Mouse (Mus musculus) bone marrow, adult 2 months (tissue): ENCODE data around the gene Ggct. TPM values are rescaled to one million over a fixed set of nuclear protein-coding genes. Genes with fewer than 3 reads are reported as not detected.

ENCODE experiments used
- H3K27ac ChIP-seq: fragments of 200-500 bp; 2 replicates; pipeline ENCODE4 v1.5.1; 2012; ENCODE audit warnings: low read depth, mild to moderate bottlenecking, control low read depth, inconsistent platforms, low read length; ENCODE audit not compliant: control insufficient read depth, poor library complexity, insufficient read depth
- H3K4me1 ChIP-seq: fragments of 200-500 bp; 2 replicates; pipeline ENCODE4 v1.6.1; 2011; ENCODE audit warnings: low read length; ENCODE audit not compliant: control insufficient read depth, insufficient read depth
- H3K4me3 ChIP-seq: fragments of 200-500 bp; replicated peaks from 2 replicates; pipeline ENCODE3; 2011; ENCODE audit warnings: mild to moderate bottlenecking, low read depth, low read length, control low read depth; ENCODE audit not compliant: control insufficient read depth
- CTCF ChIP-seq: fragments of 200-500 bp; IDR thresholded peaks from 2 replicates; pipeline ENCODE4 v1.5.1; 2011; ENCODE audit warnings: low read length, control low read depth; ENCODE audit not compliant: control insufficient read depth, insufficient read depth
- POLR2A ChIP-seq: fragments of 200-500 bp; IDR thresholded peaks from 2 replicates; pipeline ENCODE4 v1.6.1; 2011; ENCODE audit warnings: low read depth, mild to moderate bottlenecking, control low read depth, low read length, borderline replicate concordance; ENCODE audit not compliant: control insufficient read depth
- WGBS: fragments of 180-500 bp; shearing (Covaris S2); methylation state at CpG from one replicate; pipeline ENCODE4 v1.1.7; 2018; 5-methylcytosine and 5-hydroxymethylcytosine counted together
- polyA plus RNA-seq: library from polyadenylated mRNA; stranded (reverse); fragments of >200 nt; gene quantifications from 2 replicates; pipeline ENCODE4 v1.2.4, GENCODE M21; 2011; ENCODE audit warnings: low replicate concordance; ENCODE audit not compliant: missing spikeins, insufficient read depth, insufficient read length

The Ggct gene
- polyA plus RNA-seq, 1 experiment: 13.2 TPM

DNA sequence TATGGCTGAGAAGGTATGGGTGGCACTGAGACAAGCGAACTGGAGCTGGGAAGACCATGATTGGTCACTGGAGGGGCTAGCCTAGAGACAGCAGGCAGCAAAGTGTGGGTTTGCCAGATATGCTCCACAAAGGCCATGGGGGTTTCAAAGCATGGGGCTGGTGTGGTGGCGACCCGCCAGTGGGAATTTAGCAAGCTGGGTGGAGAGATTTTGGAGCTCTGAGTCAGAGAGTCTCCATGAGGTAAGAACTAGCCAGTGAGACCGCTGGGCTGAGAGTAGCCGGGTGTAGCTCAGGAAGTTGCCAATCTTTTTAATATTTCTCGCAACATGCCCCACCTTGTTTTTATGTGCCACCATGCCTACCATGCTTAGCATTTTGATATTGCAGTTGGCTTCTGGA is 4.6 kb downstream of the Ggct start:
- peaks cover 3% of the 10 kb centered on the region; the same call in 1 of the 2 replicates for H3K4me1 ChIP-seq
- TF ChIP-seq POLR2A (no peak), CTCF (no peak)
- no peak overlapping the region for H3K4me3 ChIP-seq
- H3K27ac ChIP-seq: no peak overlapping the region
- 59% methylated on average over 6 of the region's 6 CpGs for WGBS

DNA sequence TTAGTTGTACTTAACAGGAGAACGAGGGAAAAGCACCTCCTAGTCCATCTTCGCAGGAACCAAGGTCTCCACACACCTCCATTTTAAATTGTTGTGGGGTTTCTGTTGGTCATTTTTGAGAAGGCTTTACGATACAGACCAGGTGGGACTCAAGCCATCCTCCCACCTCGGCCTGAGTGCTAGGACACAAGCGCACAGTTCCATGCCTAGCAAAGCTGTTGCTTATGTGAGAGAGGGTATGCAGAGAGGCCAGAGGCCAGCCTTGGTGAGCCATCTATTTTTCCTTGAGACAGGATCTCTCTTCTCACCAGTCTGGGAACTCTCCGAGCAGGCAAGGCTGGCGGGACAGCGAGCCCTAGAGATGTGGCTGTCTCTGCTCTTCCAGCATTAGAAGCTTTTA is 8.7 kb downstream of the Ggct start:
- H3K27ac ChIP-seq: no peak overlapping the region
- 84% methylated on average over 8 of the region's 8 CpGs for WGBS

DNA sequence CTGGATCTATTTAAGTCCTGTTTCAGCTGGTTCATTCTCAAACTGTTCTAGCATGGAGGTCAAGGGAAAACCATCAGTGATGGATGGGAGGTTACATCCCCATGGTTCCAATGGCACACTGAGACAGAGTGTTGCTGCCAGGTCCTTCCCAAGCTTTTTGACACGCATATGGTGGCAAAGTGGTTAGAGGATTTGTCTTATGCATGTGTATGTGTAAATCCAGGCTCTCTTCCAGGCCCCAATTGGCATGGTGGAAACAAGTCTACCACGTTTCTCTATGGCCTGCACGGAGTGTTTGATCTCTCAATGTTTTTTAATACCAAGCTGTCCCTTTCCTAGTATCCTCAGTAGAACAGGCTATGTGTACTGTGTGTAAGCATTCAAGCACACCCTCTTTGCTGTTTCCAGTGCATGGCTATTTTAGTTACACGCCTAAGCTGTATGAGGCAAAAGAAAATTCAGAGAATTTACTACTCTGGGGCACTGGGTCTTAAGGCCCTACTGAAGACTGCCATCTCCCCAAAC is 9.2 kb downstream of the Ggct start:
- 85% methylated on average over 4 of the region's 4 CpGs for WGBS
- H3K4me3 ChIP-seq: no peak overlapping the region
- H3K4me1 ChIP-seq: no peaks in the 10 kb centered on the region
- H3K27ac ChIP-seq: no peak overlapping the region
- no peak for TF ChIP-seq POLR2A
- no peak for TF ChIP-seq CTCF

More for the DNA sequence above, 8.7 kb downstream of the Ggct start:
- no peak overlapping the region for H3K4me3 ChIP-seq
- H3K4me1 ChIP-seq: no peaks in the 10 kb centered on the region
- TF ChIP-seq POLR2A (no peak), CTCF (no peak)

DNA sequence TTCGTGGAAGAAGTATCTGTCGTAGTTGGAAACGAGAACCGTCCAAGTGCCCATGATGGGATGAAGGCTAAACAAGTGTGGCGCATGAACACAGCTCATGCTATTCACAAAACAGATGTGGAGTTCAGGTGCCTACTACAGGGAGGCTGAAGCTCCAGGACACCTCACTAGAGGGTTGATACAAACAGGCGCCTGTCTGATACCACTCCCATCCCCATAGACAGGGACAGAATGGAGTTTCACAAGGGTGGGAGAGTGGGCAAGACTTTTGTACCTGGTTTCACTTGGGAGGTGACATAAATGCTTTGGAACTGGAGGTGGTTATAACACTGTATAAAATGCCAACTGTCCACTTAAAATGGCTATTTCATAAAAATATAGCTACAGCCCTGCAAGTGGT is 13.3 kb downstream of the Ggct start:
- WGBS: 91% methylated on average over 6 of the region's 6 CpGs
- Histone ChIP-seq H3K27ac (no peak overlapping the region), H3K4me1 (no peaks in the 10 kb centered on the region), H3K4me3 (no peak overlapping the region)
- TF ChIP-seq CTCF (no peak), POLR2A (no peak)

- Histone ChIP-seq H3K27ac (no peak overlapping the region), H3K4me3 (no peak overlapping the region), H3K4me1 (no peaks in the 10 kb centered on the region; the same call in 1 of the 2 replicates)
- TF ChIP-seq POLR2A: no peak
- no peak for TF ChIP-seq CTCF
- WGBS: 85% methylated on average over 1 of the region's 1 CpGs
These were observed 17.1 kb downstream of the Ggct start for GRCm38 (mm10) chr6:54975616-54976015.

DNA sequence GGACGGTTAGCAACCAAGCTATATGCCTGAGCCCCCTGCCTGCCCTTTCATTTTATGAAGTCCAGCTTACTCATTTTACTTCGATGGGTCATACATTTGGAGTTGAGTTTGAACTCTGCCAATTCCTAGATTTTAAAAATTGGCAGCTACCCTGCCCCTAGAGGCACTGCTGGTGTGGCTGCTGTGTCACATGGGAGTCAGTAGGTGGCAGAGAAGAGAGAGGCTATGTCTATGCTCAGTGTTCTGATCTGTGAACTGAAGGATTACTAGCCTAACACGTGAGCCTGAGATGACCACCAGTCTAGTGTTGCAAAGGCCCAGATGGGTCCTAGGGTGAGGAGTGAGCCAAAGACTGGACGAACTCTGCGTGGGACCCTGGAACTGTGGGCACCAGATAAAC is 18.2 kb downstream of the Ggct start:
- TF ChIP-seq CTCF (peak; percentile 52), POLR2A (no peak)
- no peak overlapping the region for H3K4me3 ChIP-seq
- no peak overlapping the region for H3K27ac ChIP-seq
- H3K4me1 ChIP-seq: no peaks in the 10 kb centered on the region; the same call in 1 of the 2 replicates
- 51% methylated on average over 5 of the region's 5 CpGs for WGBS

DNA sequence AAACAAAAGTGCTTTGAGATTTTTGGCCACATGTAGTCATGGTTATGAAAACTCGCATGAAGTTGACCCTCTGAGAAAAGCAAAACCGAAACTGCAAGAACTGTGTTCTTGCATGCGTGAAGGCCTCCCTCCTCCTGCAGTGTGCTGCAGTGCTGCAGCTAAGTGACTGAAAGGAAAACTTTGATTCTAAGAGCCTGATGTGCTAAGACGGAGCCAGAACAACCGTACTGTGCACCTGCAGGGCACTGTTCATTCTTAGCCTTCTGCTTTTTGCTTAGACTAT is 19.9 kb downstream of the Ggct start:
- 1% methylated on average over 5 of the region's 5 CpGs for WGBS
- Histone ChIP-seq H3K27ac (no peak overlapping the region), H3K4me3 (peak overlapping the region; percentile 47), H3K4me1 (no peaks in the 10 kb centered on the region; the same call in 1 of the 2 replicates)
- TF ChIP-seq CTCF (no peak), POLR2A (no peak)

- peak within 1 kb of the TSS; percentile 79 for H3K4me3 ChIP-seq
- 2% methylated on average over 53 of the region's 53 CpGs for WGBS
- H3K4me1 ChIP-seq: no peaks in the 10 kb centered on the region; the same call in 1 of the 2 replicates
- peak within 1 kb of the TSS; percentile 83 for H3K27ac ChIP-seq
- no peak for TF ChIP-seq CTCF
- peak; percentile 59; the same call in 1 of the 2 replicates for TF ChIP-seq POLR2A
These were observed 20.4 kb downstream of the Ggct start, which contains the start of gene Nod1 for GRCm38 (mm10) chr6:54972111-54972928. Nod1 (minus strand) TSS chr6:54972612.
